Mouse (Mus musculus) fat pad, adult 2 months (tissue): Measurements from ENCODE around the gene Tmem131l.
"Not testable (repeated sequence)": the region's sequence is repeated elsewhere in the genome, so short reads cannot be mapped to it uniquely, and the experiment has no call there.

Experiments
- DNase-seq: peaks from one replicate; pipeline ENCODE4 v3.0.0-alpha.2; 2011; ENCODE audit warnings: low read depth, low spot score; ENCODE audit errors: extremely low read depth

Gene Tmem131l

GRCm38 (mm10) chr3:83871962-83872361 lies 168.0 kb downstream of the Tmem131l start:
- not testable (repeated sequence) for DNase-seq

GRCm38 (mm10) chr3:83871559-83871958 lies 168.4 kb downstream of the Tmem131l start:
- not testable (repeated sequence) for DNase-seq

- no peak for DNase-seq
These were observed 170.2 kb downstream of the Tmem131l start for GRCm38 (mm10) chr3:83869776-83870175.

- DNase-seq = not testable (repeated sequence)
These were observed 172.9 kb downstream of the Tmem131l start for GRCm38 (mm10) chr3:83867026-83867425.

- DNase-seq = no peak
These were observed 174.8 kb downstream of the Tmem131l start for GRCm38 (mm10) chr3:83865216-83865615.

GRCm38 (mm10) chr3:83864064-83864548 lies 175.9 kb downstream of the Tmem131l start:
- DNase-seq = no peak

- DNase-seq = peak; percentile 82
These were observed 177.0 kb downstream of the Tmem131l start for GRCm38 (mm10) chr3:83862956-83863355.

GRCm38 (mm10) chr3:83859595-83859994 lies 180.4 kb downstream of the Tmem131l start:
- DNase-seq = peak; percentile 87

- no peak for DNase-seq
These were observed 180.9 kb downstream of the Tmem131l start for GRCm38 (mm10) chr3:83859071-83859470.

GRCm38 (mm10) chr3:83857621-83858020 lies 182.4 kb downstream of the Tmem131l start:
- DNase-seq = no peak

GRCm38 (mm10) chr3:83855643-83856042 lies 184.3 kb downstream of the Tmem131l start:
- DNase-seq = no peak

GRCm38 (mm10) chr3:83849341-83849740 lies 190.6 kb downstream of the Tmem131l start:
- no peak for DNase-seq
